Mouse (Mus musculus): ENCODE measurements around the gene Rab2b.
A peak's percentile ranks its signal among the peaks of the same experiment; 100 is the strongest.
"Not testable (repeated sequence)": the region's sequence is repeated elsewhere in the genome, so short reads cannot be mapped to it uniquely, and the experiment has no call there.

Gene Rab2b

GRCm38 (mm10) chr14:52278932-52279746 is at the start of gene Rab2b, which contains the start of gene Tox4:
Gene Rab2b, minus strand, starts transcription at chr14:52279545.
Gene Tox4, plus strand, starts transcription at chr14:52279146.
- peak; percentile 98 for DNase-seq

DNA sequence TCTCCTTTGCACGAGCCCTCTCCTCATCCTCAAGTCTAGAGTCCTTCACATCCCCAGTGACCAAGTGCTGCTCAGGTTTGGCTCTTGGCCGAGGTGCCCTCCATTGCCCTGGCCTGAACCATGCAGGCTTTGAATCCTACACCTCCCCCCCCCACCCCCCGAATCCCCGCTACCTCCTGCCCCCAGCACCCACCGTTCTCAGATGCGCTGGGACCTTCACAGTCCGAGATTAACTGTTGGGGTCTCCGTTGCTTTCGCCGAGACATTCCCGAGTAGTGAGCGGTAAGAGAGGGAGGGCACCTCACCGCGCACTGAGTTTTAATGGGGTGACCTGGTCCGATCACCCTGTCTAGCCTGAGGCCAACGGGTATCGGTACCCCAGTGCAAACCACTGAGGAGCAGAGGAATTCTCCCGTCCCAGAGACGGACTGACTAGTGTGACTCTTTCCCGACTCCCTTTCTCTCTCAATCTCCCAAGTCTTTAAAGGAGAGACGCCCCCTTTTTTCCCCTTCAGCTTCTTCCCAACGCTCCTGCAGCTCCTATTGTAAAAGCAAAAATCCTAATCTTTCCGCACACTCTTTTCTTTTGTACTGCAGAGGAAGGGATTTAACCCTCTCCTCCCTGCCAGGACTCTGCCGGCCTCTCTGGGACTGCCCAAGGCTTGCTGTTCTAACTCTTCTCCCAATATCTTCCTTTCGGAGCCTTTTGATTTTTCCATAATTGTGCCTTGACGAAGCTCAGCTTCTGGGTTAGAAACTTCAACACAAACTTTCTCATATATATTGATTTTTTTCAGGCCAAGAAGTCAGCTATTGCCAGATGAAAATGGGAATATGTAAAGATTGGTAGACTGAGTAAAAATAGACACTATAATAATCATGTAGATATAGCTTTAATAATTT is 48.8 kb upstream of the Rab2b start, which contains the start of gene Sall2:
Sall2 (minus strand) TSS at position 853 of the 903 bp plus-strand sequence.
- no peak for DNase-seq

- DNase-seq = no peak
These were observed 48.1 kb upstream of the Rab2b start for GRCm38 (mm10) chr14:52327375-52327901.

DNA sequence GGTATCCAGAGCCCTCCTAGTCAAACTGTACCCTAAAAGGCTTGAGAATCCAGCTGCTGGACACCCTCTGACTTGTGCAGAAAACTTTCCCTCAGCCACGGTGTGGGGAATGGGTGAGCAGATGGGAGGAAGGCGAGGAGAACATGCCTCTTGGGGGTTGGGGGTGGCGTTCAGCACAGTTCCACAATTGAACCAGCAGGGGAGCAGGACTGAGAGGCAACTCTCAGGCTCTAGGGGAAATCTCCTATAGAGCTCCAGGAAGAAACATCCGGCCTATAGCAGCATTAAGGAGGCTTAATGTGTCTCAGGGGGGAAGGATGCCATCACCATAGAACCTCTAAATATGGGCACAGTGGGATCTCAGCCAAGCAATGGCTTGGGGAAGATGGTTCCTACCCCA is 46.5 kb upstream of the Rab2b start:
- no peak for DNase-seq

- no peak for DNase-seq
These were observed 40.0 kb upstream of the Rab2b start for GRCm38 (mm10) chr14:52319361-52319760.

DNA sequence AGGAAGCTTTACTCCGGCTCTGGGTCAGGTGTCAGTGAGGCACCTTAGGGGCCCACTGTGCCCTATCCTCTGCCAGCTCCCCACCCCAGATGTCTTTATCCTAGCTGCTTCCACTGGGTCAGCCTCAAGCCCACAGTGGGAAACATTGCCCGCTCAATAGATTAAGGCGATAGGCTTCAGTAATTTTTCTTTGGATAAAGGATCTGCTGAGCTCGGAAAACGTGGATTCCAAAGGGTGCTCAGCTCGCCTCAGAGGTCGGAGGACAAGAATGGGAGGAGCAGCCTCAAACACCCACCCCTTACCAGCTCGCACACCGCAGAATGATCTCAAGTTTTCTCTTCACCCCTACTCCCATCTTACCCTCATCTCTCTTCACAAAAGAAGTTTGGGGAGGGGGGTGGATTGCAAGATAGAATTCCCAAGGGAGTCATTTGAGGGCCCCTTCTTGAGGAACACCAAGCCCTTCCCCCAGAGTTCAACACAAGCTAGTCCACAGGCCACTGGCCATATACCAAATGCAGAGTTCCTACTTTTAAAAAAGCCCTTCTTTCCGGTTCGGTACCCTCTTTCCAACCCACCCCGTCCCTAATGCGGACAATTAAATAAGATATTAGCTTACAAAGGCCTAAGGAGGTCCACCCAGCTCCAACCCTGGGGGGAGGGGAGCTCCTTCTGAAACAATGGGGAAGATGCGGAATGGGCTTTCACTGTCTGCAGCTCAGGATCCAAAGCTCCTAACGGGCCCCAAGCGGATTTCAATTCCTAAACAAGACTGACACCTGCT is 37.3 kb upstream of the Rab2b start:
- DNase-seq = peak; percentile 69

- DNase-seq = peak; percentile 78
These were observed 36.6 kb upstream of the Rab2b start for GRCm38 (mm10) chr14:52315792-52316440.

DNA sequence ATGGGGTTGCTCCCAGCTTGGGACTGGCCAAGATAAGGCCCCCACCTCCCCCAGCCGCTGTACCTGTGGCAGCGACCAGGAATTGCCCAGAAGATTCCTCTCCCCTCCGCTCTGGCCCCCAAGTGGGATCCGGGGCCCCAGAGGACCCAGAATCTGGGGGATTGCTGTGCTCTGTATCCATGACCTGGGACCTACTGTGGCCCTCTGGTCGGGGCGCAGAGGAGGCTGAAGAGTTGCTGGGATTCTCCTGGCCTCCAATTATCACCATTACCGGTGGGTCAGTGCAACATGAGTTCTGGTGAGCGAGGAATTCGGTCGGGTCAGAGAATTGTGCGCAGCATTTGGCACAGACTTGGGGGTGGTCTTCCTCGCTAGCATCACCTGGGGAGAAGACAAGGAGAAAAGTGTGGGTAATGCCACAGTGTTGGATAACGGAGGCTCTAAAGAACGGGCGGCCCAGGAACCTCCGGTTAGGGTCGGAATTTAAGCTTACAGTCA is 36.0 kb upstream of the Rab2b start:
- no peak for DNase-seq

- peak; percentile 51 for DNase-seq
These were observed 35.4 kb upstream of the Rab2b start for GRCm38 (mm10) chr14:52314808-52315150.

- DNase-seq = no peak
These were observed 34.8 kb upstream of the Rab2b start for GRCm38 (mm10) chr14:52313931-52314807.

DNA sequence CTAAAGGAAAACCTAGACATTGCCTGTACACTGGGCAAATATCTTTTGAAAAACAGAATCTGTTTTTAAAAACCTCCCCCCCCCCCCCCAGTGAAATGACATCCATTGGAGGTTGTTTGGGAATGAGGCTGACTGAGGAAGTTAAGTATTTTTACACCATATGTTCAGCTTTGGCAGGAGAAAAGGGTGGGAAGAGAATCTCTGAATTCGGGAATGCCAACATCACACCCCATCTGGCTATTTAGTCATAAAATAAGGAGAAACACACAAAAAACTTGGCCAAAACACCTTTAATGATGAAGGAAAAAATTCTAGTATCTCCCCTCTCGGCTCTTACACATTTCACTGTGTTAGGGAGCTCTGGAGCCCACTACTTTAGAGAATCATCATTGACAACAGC is 31.6 kb upstream of the Rab2b start:
- no peak for DNase-seq

DNA sequence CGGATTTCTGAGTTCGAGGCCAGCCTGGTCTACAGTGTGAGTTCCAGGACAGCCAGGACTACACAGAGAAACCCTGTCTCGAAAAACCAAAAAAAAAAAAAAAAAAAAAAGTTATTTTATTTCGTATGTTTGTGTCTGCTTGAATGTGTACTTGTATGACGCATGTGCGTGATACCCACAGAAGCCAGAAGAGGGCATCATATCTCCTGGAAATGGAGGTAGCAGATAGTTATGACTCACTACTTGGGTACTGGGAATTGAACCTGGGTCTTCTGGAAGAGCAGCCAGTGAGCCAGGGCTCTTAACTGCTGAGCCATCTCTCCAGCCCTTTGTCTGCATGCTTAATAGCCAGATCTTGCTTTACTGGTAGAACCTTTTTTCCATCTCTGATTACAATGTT is 31.0 kb upstream of the Rab2b start:
- DNase-seq = peak; percentile 54

DNA sequence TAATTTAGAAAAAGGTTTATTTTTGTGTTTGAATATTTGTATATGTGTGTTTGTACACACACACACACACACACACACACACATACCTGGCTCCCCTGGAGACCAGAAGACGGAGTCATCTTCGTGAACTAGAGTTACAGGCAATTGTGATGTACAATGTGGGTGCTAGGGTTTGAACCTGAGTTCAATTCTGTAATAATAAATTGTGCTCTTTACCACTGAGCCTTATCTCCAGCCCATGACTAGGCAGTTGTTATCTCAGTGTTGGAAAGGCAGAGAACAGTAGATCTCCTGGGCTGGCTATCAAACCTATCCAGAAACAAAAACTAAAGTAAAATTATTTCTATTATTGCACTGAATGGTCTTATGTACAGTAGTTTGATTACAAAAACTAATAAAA is 26.8 kb upstream of the Rab2b start:
- no peak for DNase-seq

DNA sequence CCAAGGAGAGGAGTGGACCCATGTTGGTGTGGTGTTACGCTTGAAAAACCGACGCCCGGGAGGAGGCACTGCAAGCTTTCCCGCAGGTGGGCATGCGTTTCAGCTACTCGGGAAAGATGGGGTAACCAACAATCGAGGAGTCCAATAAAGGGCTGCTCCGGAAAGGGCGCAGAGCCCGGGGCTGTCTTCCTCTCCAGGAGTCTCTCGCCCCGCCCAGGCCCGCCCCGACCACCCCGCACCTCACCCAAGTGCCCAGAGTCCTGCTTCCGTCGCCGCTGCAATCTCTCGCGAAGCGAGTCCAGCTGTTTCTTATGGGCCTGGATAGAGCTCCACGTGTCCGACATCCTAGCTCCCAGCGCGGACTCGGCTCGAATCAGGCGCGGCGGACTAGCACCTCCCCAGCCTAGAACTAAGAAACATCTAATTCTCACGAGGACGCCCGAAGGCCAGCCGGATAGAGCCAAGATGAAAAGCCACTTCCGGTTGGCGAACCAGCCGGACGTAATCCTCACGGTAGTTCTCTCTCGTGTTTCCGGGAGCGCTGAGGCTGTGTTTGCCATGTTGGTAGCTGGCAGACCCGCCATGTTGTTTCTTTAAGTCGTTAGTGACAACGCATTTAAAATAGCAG is 25.4 kb upstream of the Rab2b start, which contains the start of gene Mettl3:
Mettl3 (minus strand) TSS at position 485 of the 628 bp plus-strand sequence.
- DNase-seq = peak; percentile 92

DNA sequence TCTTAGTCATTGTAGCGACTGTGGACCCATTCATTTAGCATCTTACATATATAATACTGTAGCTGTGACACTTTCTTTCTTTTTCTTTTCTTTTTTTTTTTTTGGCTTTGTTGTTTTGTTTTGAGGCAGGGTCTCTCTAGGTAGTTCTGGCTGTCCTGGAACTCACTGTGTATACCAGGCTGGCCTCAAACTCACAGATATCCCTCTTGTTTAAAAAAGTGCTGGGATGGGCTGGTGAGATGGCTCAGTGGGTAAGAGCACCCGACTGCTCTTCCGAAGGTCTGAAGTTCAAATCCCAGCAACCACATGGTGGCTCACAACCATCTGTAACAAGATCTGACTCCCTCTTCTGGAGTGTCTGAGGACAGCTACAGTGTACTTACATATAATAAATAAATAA is 24.2 kb upstream of the Rab2b start:
- not testable (repeated sequence) for DNase-seq

GRCm38 (mm10) chr14:52295558-52296264 is 16.4 kb upstream of the Rab2b start:
- DNase-seq = no peak

- DNase-seq = no peak
These were observed 4.8 kb upstream of the Rab2b start for GRCm38 (mm10) chr14:52284191-52284590.

DNA sequence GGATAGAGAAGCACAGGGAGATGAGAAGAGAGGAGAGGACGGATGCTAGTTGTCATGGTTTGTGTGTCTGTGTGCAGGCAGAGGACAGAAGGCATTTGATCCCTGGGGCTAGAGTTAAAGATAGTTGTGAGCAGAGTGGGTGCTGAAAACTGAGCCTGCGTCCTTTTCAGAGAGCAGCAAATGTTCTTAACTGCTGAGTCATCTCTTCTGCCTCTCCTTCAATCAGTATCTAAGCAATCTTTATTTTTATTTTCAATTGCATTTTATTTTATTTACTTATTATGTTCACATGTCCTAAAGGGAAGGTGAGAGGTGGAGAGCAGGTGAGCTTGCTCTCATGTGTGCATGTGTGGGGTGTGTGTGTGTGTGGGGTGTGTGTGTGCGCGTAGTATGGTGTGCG is 4.3 kb upstream of the Rab2b start:
- no peak for DNase-seq

- no peak for DNase-seq
These were observed 389 bp upstream of the Rab2b start for GRCm38 (mm10) chr14:52279747-52280120.

- DNase-seq = no peak
These were observed 2.1 kb downstream of the Rab2b start for GRCm38 (mm10) chr14:52277210-52277609.

Data from cerebellum, adult 9-10 months (tissue).